In genomic region chr10:116288130-116288529, GRCm38 (mm10) we compare ENCODE assay signal across 11 mouse cellular contexts. TPM values are rescaled to one million over a fixed set of nuclear protein-coding genes. Genes with fewer than 3 reads are reported as not detected.
DNase-seq lines count a peak whose midpoint lies in the region; ATAC-seq and TF ChIP-seq lines count a peak whose summit lies in the region.
"Had no signal": no experiment of that assay in that cellular context is flagged by ENCODE, and none has a peak within 500 bp of the region (broad histone marks: within the 10 kb centered on the region; RNA-seq: fewer than 3 reads in every experiment).

No protein-coding gene starts in this region.

- peak overlapping the region; percentile 71 for H3K27ac ChIP-seq in gastrocnemius, adult 2 months
- H3K27ac ChIP-seq in brown adipose tissue, adult 24 weeks (replicated peaks; ENCODE audit: low read depth, low read length) = peak overlapping the region; percentile 97
- peak overlapping the region; percentile 52 for H3K27ac ChIP-seq in lung, embryonic 16.5 days (ENCODE audit: low read length)
- H3K27ac ChIP-seq: midbrain, embryonic 10.5 days had no signal

- ATAC-seq in lung, embryonic 16.5 days (ENCODE audit: low read depth) = peak; percentile 70

- no peak overlapping the region for H3K9ac ChIP-seq in lung, embryonic 16.5 days (ENCODE audit: low read length)

- no peak overlapping the region for H3K4me2 ChIP-seq in lung, embryonic 16.5 days (ENCODE audit: low read depth, low read length)

- no peaks in the 10 kb centered on the region for H3K9me3 ChIP-seq in lung, embryonic 16.5 days (ENCODE audit: control insufficient read depth, low read length)
- H3K9me3 ChIP-seq: midbrain, embryonic 10.5 days had no signal

- intact Hi-C loops in gastrocnemius, adult 2 months (cut with DNase I) = no loop called here

- peaks cover 25% of the 10 kb centered on the region for H3K4me1 ChIP-seq in brown adipose tissue, adult 24 weeks (ENCODE audit: control insufficient read depth, insufficient read depth, insufficient read length, low read length)
- no peaks in the 10 kb centered on the region for H3K4me1 ChIP-seq in lung, embryonic 16.5 days (replicated peaks; ENCODE audit: control insufficient read depth, insufficient read depth, low read length)
- H3K4me1 ChIP-seq: midbrain, embryonic 10.5 days had no signal

- WGBS in lung, embryonic 16.5 days = 36% methylated on average over 9 of the region's 9 CpGs

- H3K4me3 ChIP-seq in gastrocnemius, adult 2 months = no peak overlapping the region
- no peak overlapping the region for H3K4me3 ChIP-seq in brown adipose tissue, adult 24 weeks (ENCODE audit: insufficient read depth, low read depth, low read length)
- H3K4me3 ChIP-seq in lung, embryonic 16.5 days (ENCODE audit: low read length) = no peak overlapping the region
- H3K4me3 ChIP-seq: midbrain, embryonic 10.5 days had no signal

- TF ChIP-seq CTCF in gastrocnemius, adult 2 months (IDR thresholded peaks at IDR 0.05) = no peak

- no peaks in the 10 kb centered on the region for H3K36me3 ChIP-seq in lung, embryonic 16.5 days (ENCODE audit: control insufficient read depth, insufficient read depth, low read length)
- H3K36me3 ChIP-seq: midbrain, embryonic 10.5 days had no signal

- peak; percentile 37 for DNase-seq in gastrocnemius, adult 2 months
- no peak for DNase-seq in gastrocnemius, postnatal 10 days
- peak; percentile 67 for DNase-seq in kidney, adult 9 months
- no peak for DNase-seq in cerebellum, adult 11-12 months
- no peak for DNase-seq in layer of hippocampus, postnatal 14 days (ENCODE audit: low spot score in 2 of 2)
- DNase-seq in thymus, postnatal 10 days (ENCODE audit: low spot score in 2 of 2) = no peak
- DNase-seq: B cell, adult 2 months; layer of hippocampus, adult 9-11 months had no signal

- H3K27me3 ChIP-seq in lung, embryonic 16.5 days (ENCODE audit: control insufficient read depth, insufficient read depth, low read depth, low read length) = no peaks in the 10 kb centered on the region

RNA-seq across cellular contexts. Expression of gene Ptprb, which starts 12.8 kb away (rescaled TPM):
- total RNA-seq in gastrocnemius, adult 2 months (2021) = 10 to 100 TPM; 22.3 to 32.2 TPM
- 10 to 100 TPM; 36.2 to 42.3 TPM for total RNA-seq in gastrocnemius, postnatal 10 days (2021)
- polyA plus RNA-seq in brown adipose tissue, adult 24 weeks (2012; ENCODE audit: insufficient read depth, insufficient read length, missing spikeins) = 16.1 and 19.0 TPM in 2 replicates
- 17.1 and 18.4 TPM in 2 replicates for polyA plus RNA-seq in lung, embryonic 16.5 days (2015; fragmentation: Nextera tagmentation; extraction: Ambion mirVana)
- 10 to 100 TPM; 25.6 to 26.0 TPM for total RNA-seq in layer of hippocampus, postnatal 14 days (2021)

Comparison
In these comparisons a context has a peak if more than half of its experiments do, and no peak if none do; other contexts are left out.
1. DNase-seq: peak in gastrocnemius, adult 2 months (single experiment) and kidney, adult 9 months (single experiment); none in gastrocnemius, postnatal 10 days (single experiment), cerebellum, adult 11-12 months (single experiment), layer of hippocampus, postnatal 14 days (0 of 2) and thymus, postnatal 10 days (0 of 2).
2. Peak in every context shown above with its lines, with median percentiles within 50 percentile points of each other: H3K27ac ChIP-seq.